Mouse (Mus musculus) MN1 (cell line): ENCODE measurements at regions not wholly inside any gene's neighbourhood (a gene's known extent, or its start where the extent isn't known, plus 50 kb on each side); places are given as distances from the start of the nearest gene placed in this dataset.
"Not testable (repeated sequence)": the region's sequence is repeated elsewhere in the genome, so short reads cannot be mapped to it uniquely, and the experiment has no call there.

Source experiments
- DNase-seq: peaks from one replicate; pipeline ENCODE4 v3.0.0-alpha.2; 2016; ENCODE audit warnings: low spot score

DNA sequence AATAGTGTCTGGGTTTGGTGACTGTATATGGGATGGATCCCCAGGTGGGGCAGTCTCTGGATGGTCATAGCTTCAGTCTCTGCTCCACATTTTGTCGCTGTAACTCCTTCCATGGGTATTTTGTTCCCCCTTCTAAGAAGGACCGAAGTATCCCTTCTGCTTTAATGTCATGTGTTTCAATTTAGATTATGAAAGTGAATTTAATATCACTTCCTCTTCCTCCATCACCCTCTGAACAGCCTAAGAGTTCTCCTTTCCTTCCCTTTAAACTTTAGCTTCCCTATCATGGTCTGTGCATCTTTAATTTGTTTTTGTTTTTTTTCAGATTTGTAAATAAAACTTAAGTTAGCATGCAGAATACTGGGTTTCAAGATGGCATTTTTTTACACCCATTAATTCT lies 211.0 kb upstream of the Phyhipl start:
- DNase-seq: no peak

DNA sequence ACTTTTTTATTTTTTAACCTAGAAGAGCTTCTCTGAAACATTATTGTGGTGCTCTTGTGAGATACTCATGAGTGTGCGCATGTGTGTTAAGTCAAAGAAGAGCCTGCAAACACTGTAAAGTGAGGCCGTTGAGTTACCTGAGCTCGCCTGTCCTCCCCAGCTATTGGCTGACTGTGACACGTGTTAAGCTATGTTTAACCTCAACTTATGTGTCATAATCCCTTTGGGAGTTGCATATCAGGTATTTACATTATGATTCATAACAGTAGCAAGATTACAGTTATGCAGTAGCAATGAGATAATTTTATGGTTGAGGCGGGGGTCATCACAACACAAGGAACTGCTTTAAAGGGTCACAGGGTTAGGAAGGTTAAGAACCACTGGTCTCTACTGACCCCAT lies 208.9 kb upstream of the Phyhipl start:
- no peak for DNase-seq

DNA sequence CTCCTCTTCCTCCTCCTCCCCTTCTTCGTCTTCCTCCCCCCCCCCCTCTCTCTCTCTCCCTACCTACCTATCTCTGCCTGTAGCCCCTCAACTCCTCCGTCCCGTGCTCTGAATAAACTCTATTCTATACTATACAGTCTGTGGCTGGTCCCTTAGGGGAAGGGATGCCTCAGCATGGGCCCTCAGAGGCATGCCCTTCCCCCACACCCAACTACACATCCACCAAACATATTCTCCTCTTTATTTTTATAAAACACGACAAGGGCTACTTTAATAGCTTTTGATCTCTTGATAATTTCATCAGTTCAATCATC lies 206.2 kb upstream of the Phyhipl start:
- no peak for DNase-seq

DNA sequence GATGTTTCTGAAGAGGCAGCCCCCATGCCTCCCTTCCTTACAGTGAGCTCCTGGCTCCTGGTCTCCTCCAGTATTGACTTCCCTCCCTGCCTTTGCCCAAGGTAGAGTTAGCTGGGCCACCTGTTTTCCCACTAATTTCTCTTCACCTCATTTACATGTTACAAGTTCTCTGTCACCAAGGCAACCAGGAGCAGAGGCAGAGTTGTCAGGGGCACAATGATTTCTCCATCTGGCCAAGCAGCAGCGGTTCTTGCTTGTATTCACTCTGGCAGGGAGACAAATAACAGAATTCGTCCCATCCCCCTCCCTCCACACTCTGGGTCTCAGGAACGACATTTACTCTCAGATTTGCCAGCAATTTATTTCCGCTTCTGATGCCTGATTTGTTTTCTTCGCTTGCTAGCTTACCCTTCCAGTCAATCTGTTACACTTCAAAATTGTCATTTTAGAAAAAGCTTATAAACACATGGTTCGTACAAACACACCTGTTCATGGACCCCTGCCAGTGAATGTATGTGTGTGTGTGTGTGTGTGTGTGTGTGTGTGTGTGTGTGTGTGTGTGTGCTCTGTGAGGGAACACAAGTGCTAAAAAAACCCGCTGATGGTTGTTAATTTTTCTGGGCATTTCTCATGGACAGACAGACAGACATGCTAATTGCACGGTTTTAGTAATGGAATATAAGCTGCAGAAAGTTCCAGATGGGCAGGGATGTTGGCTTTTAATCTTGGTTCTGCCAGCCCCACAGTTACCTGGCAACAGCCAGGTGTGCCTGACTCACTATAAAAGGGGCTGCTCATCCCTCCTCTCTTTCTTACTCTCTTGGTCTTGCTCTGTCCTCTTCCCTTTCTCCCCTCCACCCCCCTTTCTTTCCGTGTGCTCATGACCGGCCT lies 205.6 kb upstream of the Phyhipl start:
- no peak for DNase-seq

GRCm38 (mm10) chr10:70857155-70857820 lies 201.5 kb upstream of the Phyhipl start:
- DNase-seq: no peak

- no peak for DNase-seq
Observed at GRCm38 (mm10) chr10:70855948-70856347, 200.2 kb upstream of the Phyhipl start.

DNA sequence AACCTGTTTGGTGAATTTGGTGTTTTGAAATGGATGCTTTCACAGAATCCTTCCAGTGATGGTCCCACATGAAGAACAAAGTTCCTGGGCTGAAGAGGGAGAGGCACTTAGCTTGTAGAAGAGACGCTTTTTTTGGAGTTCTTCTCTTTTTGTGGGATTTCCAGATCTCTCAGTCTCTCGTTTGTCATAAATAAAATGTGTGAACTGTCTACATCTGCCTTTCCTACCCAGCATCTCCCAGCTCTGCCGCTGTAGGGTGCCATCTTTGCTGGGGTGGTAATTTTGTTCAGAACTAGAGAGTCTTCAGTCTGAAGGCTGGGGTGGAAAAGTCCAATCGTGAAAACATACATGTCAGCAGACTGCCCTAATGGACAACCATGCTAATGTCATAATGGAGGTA lies 197.8 kb upstream of the Phyhipl start:
- no peak for DNase-seq

- DNase-seq: no peak
Observed at GRCm38 (mm10) chr10:70848141-70848540, 192.4 kb upstream of the Phyhipl start.

DNA sequence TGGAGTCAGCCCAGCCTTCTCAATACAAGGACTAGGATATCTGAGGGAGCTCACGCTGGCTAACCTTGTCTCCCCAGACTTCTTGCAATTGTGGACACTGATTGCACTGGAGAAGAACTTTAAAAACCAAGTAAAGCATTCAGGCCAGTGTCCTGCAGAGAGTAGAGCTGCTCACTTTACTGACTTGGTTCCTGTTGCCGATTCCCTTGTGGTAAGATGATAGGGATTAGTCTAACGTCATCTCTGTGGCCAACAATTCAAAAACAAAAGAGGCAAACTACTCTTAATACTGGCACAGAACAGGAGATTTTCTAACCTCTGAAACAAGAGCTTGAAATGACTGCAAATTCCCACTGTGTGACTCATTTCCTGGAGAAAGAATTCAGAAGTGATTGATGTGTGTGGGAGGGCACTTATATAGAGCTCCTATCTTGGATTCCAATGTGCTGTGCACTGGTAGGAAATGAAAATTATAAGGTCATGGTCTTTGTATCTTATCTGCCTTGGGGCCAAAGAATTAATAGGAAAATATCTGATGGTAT lies 191.6 kb upstream of the Phyhipl start:
- DNase-seq: no peak

- DNase-seq: no peak
Observed at GRCm38 (mm10) chr10:70846281-70847168, 190.8 kb upstream of the Phyhipl start.

- DNase-seq: no peak
Observed at GRCm38 (mm10) chr10:70843848-70844247, 188.1 kb upstream of the Phyhipl start.

DNA sequence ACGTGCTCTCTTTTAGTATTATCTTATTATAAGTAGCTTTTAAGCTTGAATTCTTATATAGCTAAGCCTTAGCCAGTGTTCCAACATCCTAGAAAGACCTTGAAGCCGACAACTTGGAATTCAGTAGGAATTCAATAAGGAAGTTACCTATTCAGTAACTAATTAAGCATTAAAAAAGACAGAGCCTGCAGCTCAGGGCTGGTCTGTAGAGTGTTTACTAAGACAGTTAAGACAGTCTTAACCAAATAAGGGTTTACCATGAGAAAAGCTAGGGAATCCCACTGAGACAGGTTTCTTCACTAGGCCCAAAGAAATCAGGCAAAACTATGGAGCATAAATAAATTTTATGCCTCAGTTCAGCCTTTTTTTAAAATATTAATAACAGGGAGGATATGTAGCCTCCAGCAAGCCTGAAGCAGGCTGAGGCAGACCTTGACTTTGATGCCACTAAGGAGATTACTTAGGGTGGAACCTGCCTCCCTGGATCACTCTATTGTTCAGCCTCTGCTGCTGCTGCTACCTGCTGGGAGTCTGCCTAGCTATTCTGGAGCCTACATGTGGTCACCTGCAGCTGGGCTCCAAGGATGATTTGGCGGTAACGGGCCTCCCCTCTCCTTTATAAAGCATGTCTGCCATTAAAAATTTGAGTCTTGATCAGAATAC lies 186.5 kb upstream of the Phyhipl start:
- DNase-seq: no peak

- DNase-seq: not testable (repeated sequence)
Observed at GRCm38 (mm10) chr10:70841179-70841578, 185.4 kb upstream of the Phyhipl start.

DNA sequence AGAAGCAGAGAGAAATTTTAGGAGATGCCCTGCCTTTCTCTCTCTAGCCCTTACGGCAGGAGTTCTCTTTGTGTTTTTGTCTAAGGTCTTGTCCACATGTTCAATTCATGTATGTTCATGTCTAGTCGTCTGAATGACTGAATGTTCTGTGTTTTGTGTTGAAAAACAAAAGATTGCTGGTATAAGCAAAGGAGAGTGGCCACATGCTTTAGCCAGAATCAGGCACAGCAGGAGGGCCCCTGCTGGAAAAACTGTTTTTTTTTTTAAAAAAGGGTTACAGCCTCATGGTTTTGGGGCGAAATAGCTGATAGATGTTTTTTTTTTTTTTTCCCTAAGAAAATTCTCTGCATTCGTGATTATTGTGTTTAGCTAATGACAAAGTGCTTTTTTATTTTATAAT lies 182.4 kb upstream of the Phyhipl start:
- DNase-seq: no peak

DNA sequence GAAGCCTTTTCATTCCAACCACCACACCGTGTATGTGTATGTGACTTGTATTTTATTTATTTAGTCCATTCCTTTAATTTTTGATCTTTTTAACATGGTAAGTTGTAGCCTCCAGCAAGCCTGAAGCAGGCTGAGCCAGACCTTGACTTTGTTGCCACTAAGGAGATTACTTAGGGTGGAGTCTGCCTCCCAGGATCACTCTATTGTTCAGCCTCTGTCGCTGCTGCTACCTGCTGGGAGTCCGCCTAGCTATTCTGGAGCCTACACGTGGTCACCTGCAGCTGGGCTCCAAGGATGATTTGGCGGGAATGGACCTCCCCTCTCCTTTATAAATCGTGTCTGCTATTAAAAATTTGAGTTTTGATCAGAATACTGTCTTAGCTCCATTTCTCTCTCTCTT lies 181.6 kb upstream of the Phyhipl start:
- no peak for DNase-seq

- no peak for DNase-seq
Observed at GRCm38 (mm10) chr10:70832616-70833015, 176.9 kb upstream of the Phyhipl start.

- no peak for DNase-seq
Observed at GRCm38 (mm10) chr10:70828217-70828616, 172.5 kb upstream of the Phyhipl start.

GRCm38 (mm10) chr10:70827522-70827921 lies 171.8 kb upstream of the Phyhipl start:
- DNase-seq: not testable (repeated sequence)

GRCm38 (mm10) chr10:70826706-70827105 lies 170.9 kb upstream of the Phyhipl start:
- DNase-seq: peak; percentile 17

DNA sequence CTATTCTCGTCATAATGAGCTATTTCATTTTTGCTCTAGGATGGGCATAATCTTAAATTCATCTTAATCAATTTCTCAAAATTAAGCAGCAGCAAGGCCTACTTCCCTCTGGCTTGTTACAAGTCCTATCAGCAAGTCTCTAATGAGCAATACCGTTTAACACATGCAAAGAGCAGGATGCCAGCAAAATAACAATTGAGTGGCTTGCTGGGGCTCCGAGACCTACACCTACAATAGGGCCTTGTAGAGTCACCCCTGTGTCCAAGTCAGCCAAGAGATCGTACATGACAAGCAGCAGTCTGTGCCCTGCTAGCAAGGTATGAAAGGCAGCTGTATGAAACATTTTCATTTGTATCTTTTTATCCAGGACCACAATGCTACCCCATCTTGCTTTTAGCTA lies 169.7 kb upstream of the Phyhipl start:
- no peak for DNase-seq

- no peak for DNase-seq
Observed at GRCm38 (mm10) chr10:70824461-70824860, 168.7 kb upstream of the Phyhipl start.

DNA sequence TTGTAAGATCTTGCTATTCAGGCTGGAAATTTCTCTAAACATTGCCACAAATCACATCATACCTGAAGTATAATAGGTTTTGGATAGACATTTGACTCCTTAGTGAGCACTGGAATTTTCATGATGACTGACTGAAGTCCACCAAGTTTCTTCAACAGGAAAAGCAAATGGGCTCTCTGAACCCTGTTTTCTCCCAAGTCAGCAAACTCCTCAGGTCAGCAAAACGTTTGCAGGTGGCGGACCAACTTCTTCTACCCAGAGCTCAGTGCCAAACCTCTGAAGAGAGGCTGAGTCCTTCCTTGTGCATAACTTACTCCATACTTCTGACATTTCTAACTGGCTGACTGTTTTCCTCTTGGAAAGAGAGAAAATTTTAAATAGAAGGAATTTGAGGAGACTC lies 164.2 kb upstream of the Phyhipl start:
- no peak for DNase-seq
